Mouse (Mus musculus) stomach, embryonic 15.5 days (tissue): ENCODE measurements around the gene Pygo1. TPM values are rescaled to one million over a fixed set of nuclear protein-coding genes. Genes with fewer than 3 reads are reported as not detected.

Experiments
- ATAC-seq: fragments of 200-750 bp; cut with Nextera tagmentation; 2 replicates; pipeline ENCODE4 v1.8.0; 2017; ENCODE audit warnings: low read depth, moderate number of reproducible peaks, moderate TSS enrichment; ENCODE audit not compliant: insufficient read depth, low FRiP score
- H3K27ac ChIP-seq: fragments of 300-500 bp; sonication (generic); 2 replicates; pipeline ENCODE4 v1.5.1; 2015; ENCODE audit warnings: mild to moderate bottlenecking, inconsistent platforms
- H3K27me3 ChIP-seq: fragments of 300-500 bp; sonication (generic); replicated peaks from 2 replicates; pipeline ENCODE4 v1.6.1; 2015; ENCODE audit warnings: inconsistent platforms
- H3K36me3 ChIP-seq: fragments of 300-500 bp; sonication (generic); 2 replicates; pipeline ENCODE4 v1.6.1; 2015; ENCODE audit warnings: inconsistent platforms
- H3K4me1 ChIP-seq: fragments of 300-500 bp; sonication (generic); 2 replicates; pipeline ENCODE4 v1.6.1; 2015; ENCODE audit warnings: inconsistent platforms
- H3K4me2 ChIP-seq: fragments of 300-500 bp; sonication (generic); 2 replicates; pipeline ENCODE4 v1.6.1; 2015; ENCODE audit warnings: mild to moderate bottlenecking, inconsistent platforms
- H3K4me3 ChIP-seq: fragments of 300-500 bp; sonication (generic); replicated peaks from 2 replicates; pipeline ENCODE4 v1.5.1; 2015; ENCODE audit warnings: inconsistent platforms
- H3K9ac ChIP-seq: fragments of 300-500 bp; sonication (generic); 2 replicates; pipeline ENCODE4 v1.6.1; 2015; ENCODE audit warnings: inconsistent platforms
- H3K9me3 ChIP-seq: fragments of 300-500 bp; sonication (generic); 2 replicates; pipeline ENCODE4 v1.6.1; 2016; ENCODE audit warnings: inconsistent platforms
- WGBS: fragments of 180-500 bp; shearing (Covaris S2); methylation state at CpG from one replicate; pipeline ENCODE4 v1.1.7; 2015; 5-methylcytosine and 5-hydroxymethylcytosine counted together
- polyA plus RNA-seq: library from polyadenylated mRNA; unstranded; fragments of >200 nt; fragmentation: Nextera tagmentation; extraction: Ambion mirVana; gene quantifications from 2 replicates; pipeline ENCODE4 v1.2.1, GENCODE M21; 2015

Pygo1 gene
- polyA plus RNA-seq, 1 experiment from 2014 or later, result 3.5 TPM

DNA sequence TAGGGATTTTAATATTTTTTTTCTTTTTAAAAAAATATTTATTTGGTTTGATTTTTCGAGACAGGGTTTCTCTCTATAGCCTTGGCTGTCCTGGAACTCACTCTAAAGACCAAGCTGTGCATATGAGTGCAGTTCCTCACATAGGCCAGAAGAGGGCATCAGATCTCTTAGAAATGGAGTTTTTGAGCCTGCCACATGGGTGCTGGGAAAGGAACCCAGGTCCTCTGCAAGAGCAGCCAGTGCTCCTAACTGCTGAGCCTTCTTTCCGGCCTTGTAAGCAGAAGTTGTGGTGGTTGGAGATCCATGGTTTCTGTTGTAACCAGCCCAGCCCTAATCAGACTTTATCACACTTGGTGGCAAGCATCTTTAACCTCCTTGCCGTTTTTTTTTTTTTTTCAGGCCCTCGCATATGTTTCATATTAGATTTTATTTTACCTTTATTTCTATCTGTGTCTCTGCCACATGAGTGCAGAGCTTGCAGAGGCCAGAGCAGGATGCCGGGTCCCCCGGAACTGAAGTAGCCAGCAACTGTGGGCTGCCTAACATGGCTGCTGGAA is 30.6 kb upstream of the Pygo1 start:
- Histone ChIP-seq H3K4me3 (no peak overlapping the region), H3K36me3 (no peaks in the 10 kb centered on the region), H3K9ac (no peak overlapping the region), H3K27ac (no peak overlapping the region), H3K27me3 (no peaks in the 10 kb centered on the region), H3K4me1 (no peaks in the 10 kb centered on the region), H3K4me2 (no peak overlapping the region), H3K9me3 (no peaks in the 10 kb centered on the region)
- no peak for ATAC-seq
- 92% methylated on average over 6 of the region's 6 CpGs for WGBS

DNA sequence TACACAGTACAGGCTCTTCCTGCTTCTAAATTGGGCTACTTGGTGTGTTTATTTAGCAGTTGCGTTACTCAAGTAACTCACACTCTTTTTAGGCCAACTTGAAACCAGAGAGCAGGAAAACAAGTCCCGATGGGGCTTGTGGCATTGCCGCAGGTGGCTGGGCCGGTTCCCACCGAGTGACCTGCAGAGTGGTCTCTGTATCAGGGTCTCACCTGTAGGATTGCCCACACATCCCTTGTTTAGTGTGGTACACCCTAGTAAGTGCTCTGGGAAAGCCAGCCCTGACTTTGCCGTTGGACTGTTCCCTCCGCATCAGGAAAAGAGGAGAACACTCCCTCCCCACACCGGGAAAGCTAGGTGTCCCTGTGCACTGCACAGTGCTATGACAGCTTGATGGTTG is 23.4 kb upstream of the Pygo1 start:
- no peaks in the 10 kb centered on the region for H3K9me3 ChIP-seq
- ATAC-seq, result no peak
- no peak overlapping the region for H3K27ac ChIP-seq
- H3K27me3 ChIP-seq, result no peaks in the 10 kb centered on the region
- no peaks in the 10 kb centered on the region for H3K4me1 ChIP-seq
- no peaks in the 10 kb centered on the region for H3K36me3 ChIP-seq
- H3K4me3 ChIP-seq, result no peak overlapping the region
- 81% methylated on average over 8 of the region's 8 CpGs for WGBS
- H3K9ac ChIP-seq, result no peak overlapping the region
- no peak overlapping the region for H3K4me2 ChIP-seq

DNA sequence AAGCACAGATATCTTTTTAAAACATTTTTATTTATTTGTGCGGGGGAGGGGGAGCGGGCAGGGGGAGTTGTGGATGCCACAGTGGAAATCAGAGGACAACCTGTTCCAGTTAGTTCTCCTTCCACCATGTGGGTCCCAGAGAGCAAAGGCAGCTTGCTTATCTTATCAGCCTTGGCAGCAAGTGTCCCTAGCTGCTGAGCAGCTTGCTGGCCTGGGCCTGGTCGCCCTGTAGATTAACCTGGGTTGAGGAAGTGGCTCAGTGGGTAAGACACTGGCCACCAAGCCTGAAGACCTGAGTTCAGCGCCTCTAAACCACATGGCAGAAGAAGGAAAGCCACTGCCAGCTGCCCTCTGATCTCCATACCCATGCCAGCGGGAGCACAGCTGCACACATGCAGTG is 22.8 kb upstream of the Pygo1 start:
- Histone ChIP-seq H3K27me3 (no peaks in the 10 kb centered on the region), H3K4me3 (no peak overlapping the region), H3K36me3 (no peaks in the 10 kb centered on the region), H3K9me3 (no peaks in the 10 kb centered on the region), H3K9ac (no peak overlapping the region), H3K4me2 (no peak overlapping the region), H3K4me1 (no peaks in the 10 kb centered on the region), H3K27ac (no peak overlapping the region)
- WGBS, result 80% methylated on average over 5 of the region's 5 CpGs
- ATAC-seq, result no peak

DNA sequence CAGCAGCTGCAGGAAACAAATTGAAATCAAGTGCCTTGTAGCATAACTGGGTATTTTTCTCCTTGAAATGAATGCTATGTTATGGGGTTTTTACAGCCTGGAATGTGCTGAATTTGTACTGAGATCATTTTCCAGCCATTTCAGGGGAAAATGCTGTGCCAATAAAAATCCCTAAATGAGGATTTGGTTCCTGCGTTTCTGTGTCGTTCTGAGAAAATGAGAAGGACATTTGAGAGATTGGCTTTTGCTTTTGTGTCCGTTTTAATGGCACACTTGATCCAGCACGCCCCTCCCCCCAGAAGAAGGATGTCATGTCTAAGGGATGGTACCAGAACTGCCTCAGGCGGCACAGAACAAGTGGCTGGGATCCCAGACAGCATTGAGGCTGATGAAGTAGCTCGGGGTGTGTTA is 18.7 kb upstream of the Pygo1 start:
- Histone ChIP-seq H3K9ac (no peak overlapping the region), H3K4me3 (no peak overlapping the region), H3K27ac (no peak overlapping the region), H3K4me2 (no peak overlapping the region), H3K27me3 (no peaks in the 10 kb centered on the region), H3K9me3 (no peaks in the 10 kb centered on the region), H3K36me3 (no peaks in the 10 kb centered on the region), H3K4me1 (no peaks in the 10 kb centered on the region)
- ATAC-seq, result no peak
- WGBS, result 73% methylated on average over 6 of the region's 6 CpGs

DNA sequence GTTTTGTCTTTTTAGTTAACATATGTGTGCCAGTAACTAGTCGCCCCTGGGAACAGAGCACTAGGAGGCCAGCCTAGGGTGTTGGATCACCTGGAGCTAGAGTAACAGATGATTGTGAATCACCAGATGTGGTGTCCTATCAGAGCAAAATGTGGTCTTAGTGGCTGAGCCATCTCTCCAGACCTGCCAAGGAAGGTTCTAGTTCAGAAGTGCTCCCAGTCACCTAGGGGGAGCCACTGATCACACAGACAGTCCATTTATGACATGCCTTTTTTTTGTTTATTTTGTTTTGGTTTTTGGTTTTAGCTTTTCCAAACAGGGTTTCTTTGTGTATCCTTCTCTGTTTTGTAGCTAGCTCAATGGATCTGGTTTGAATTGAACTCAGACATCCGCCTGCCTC is 14.1 kb upstream of the Pygo1 start:
- Histone ChIP-seq H3K27me3 (no peaks in the 10 kb centered on the region), H3K4me3 (no peak overlapping the region), H3K4me1 (no peaks in the 10 kb centered on the region), H3K27ac (no peak overlapping the region), H3K9ac (no peak overlapping the region), H3K36me3 (no peaks in the 10 kb centered on the region), H3K9me3 (no peaks in the 10 kb centered on the region), H3K4me2 (no peak overlapping the region)
- 90% methylated on average over 2 of the region's 2 CpGs for WGBS
- ATAC-seq, result no peak

DNA sequence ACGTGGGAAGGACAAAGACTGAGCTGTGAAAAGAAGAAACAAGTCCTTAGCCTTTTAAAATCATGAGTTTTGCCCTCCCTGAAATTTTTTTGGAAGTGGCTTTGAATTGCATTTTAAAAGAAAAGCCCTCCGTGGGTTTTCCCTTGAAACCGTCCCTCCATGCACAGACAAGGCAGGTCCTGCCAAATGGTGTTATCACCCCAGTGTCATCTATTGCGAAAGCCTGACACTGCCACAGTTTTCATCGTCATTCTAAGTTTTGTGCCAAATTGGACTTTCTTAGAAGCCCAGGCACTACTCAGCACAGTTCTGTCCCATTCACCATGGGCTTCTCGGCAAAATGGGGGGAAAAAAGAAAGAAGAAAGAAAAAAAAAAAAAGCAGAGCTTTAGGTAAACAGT is 11.9 kb upstream of the Pygo1 start:
- 46% methylated on average over 6 of the region's 6 CpGs for WGBS

DNA sequence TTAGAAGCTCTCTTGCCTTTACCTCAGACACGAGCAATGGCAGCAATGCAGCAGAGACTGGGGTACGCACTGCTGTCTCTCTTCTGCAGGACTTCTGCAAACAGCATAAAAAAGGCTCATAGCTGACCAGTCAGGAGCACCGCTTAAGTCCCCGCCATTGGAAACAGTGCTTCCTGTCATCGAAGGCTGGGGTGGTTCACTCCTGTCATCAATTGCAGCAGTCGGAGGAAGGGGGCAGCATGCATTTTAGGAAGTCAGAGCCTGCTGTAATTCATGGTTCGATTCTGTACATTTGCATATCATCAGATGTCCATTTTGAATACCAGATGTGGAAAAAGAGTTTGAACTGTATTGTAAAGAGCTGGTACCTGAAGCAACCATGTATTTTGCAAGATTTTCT is 9.7 kb upstream of the Pygo1 start:
- Histone ChIP-seq H3K27ac (no peak overlapping the region), H3K27me3 (no peaks in the 10 kb centered on the region), H3K9me3 (no peaks in the 10 kb centered on the region), H3K4me1 (no peaks in the 10 kb centered on the region), H3K4me2 (no peak overlapping the region), H3K4me3 (no peak overlapping the region), H3K9ac (no peak overlapping the region), H3K36me3 (no peaks in the 10 kb centered on the region)
- ATAC-seq, result no peak
- WGBS, result 55% methylated on average over 7 of the region's 7 CpGs

More for the DNA sequence above, 11.9 kb upstream of the Pygo1 start:
- no peaks in the 10 kb centered on the region for H3K27me3 ChIP-seq
- no peak overlapping the region for H3K4me3 ChIP-seq
- H3K36me3 ChIP-seq, result no peaks in the 10 kb centered on the region
- H3K4me2 ChIP-seq, result peak overlapping the region; percentile 24; the same call in 1 of the 2 replicates
- no peak for ATAC-seq
- H3K9me3 ChIP-seq, result no peaks in the 10 kb centered on the region
- H3K4me1 ChIP-seq, result no peaks in the 10 kb centered on the region
- no peak overlapping the region for H3K27ac ChIP-seq
- no peak overlapping the region for H3K9ac ChIP-seq

DNA sequence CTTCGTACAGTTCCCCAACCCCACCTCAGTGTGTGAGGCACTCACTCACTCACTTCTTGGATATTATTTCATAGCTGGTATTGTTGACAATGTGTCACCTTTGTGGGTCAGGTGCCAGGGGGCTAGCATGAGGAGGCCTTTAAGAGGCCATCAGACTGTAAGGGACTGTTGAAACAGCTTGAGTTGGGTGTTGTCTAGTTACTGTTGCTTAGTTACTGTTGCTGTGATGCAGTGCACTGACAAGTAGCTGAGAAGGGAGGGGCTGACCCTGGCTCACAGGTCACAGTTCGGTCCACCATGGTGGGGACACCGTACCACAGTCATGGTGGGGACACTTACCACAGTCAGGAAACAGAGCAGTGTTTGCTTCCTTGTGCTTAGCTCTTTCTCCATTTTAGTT is 2.4 kb upstream of the Pygo1 start:
- Histone ChIP-seq H3K4me1 (0 out of 2 replicates have a peak, but pooled peaks cover 7% of the 10 kb centered on the region), H3K36me3 (no peaks in the 10 kb centered on the region), H3K9me3 (no peaks in the 10 kb centered on the region), H3K27ac (no peak overlapping the region), H3K4me2 (no peak overlapping the region), H3K4me3 (no peak overlapping the region), H3K27me3 (no peaks in the 10 kb centered on the region), H3K9ac (no peak overlapping the region)
- WGBS, result 78% methylated on average over 3 of the region's 3 CpGs
- ATAC-seq, result no peak

DNA sequence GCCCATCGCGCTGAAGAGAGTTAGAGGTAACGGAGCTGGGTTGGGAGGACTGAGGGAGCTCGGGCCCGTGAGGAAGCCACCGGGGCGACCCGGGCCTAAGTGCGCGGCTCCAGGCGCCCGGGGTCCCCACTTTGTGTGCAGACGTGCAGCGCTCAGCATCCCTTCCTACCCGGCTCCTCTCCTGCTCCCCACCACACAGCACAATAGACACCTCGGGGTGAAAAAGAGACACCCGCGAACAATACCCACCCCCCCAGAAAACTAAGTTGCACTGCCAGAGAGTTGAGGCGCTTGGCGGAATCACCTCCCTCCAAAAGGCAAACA is 452 bp downstream of the Pygo1 start:
- H3K9ac ChIP-seq, result peak overlapping the region; percentile 48; the same call in 1 of the 2 replicates
- WGBS, result 1% methylated on average over 20 of the region's 20 CpGs
- no peaks in the 10 kb centered on the region for H3K27me3 ChIP-seq
- H3K9me3 ChIP-seq, result no peaks in the 10 kb centered on the region
- H3K4me3 ChIP-seq, result peak overlapping the region; percentile 75
- ATAC-seq, result no peak
- H3K4me2 ChIP-seq, result peak overlapping the region; percentile 82
- H3K4me1 ChIP-seq, result 0 out of 2 replicates have a peak, but pooled peaks cover 7% of the 10 kb centered on the region
- peak overlapping the region; percentile 90 for H3K27ac ChIP-seq
- H3K36me3 ChIP-seq, result no peaks in the 10 kb centered on the region

DNA sequence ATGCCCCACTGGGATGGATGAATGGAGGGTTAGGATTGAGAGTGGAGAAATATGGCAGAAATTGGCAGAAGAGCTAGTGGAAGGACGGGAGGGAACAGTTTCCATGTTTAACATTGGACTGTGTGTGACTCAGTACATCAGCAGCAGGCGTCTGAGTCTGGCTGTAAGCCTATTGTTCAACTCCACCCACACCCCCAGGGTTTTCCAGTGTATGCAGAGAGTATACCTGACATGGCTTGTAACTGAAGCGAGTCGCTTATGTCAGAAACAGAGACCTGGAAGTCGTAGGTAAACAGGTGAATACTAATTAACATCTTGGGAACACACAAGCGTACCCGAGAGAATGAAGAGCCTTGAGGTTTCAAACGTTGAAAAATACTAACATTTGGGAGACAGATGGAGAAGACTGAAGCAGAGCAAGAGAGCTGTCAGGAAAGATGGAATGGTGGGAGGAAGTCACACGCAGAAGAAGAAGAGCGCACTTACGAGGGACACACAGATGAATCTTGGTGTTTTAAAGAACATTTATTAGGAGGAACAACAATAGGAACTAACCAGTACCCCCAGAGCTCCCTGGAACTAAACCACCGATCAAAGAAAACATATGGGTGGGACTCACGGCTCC is 5.8 kb downstream of the Pygo1 start:
- no peak overlapping the region for H3K4me2 ChIP-seq
- 0 out of 2 replicates have a peak, but pooled peaks cover 7% of the 10 kb centered on the region for H3K4me1 ChIP-seq
- no peak overlapping the region for H3K4me3 ChIP-seq
- H3K9ac ChIP-seq, result no peak overlapping the region
- no peak for ATAC-seq
- 0 out of 2 replicates have a peak, but pooled peaks cover 4% of the 10 kb centered on the region for H3K36me3 ChIP-seq
- H3K27ac ChIP-seq, result no peak overlapping the region
- no peaks in the 10 kb centered on the region for H3K27me3 ChIP-seq
- 78% methylated on average over 13 of the region's 13 CpGs for WGBS
- H3K9me3 ChIP-seq, result no peaks in the 10 kb centered on the region

DNA sequence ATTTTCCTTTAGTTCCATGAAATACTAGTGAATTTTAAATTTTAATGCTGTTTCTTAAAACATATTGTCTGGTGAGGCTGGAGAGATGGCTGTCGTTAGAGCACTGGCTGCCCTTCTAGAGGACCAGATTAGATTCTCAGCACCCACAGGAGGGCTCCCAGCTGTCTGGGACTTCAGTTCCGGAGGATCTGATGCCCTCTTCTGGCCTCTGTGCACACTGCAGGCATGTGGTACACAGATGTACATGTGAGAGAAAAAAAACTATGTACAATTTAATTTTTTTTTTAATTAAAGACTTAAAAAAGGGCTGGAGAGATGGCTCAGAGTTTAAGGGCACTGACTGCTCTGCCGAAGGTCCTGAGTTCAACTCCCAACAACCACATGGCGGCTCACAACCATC is 9.9 kb downstream of the Pygo1 start:
- ATAC-seq, result no peak
- Histone ChIP-seq H3K27me3 (no peaks in the 10 kb centered on the region), H3K4me3 (no peak overlapping the region), H3K36me3 (0 out of 2 replicates have a peak, but pooled peaks cover 4% of the 10 kb centered on the region), H3K4me1 (no peaks in the 10 kb centered on the region), H3K9ac (no peak overlapping the region), H3K9me3 (no peaks in the 10 kb centered on the region), H3K27ac (no peak overlapping the region), H3K4me2 (no peak overlapping the region)
- WGBS, result 90% methylated on average over 4 of the region's 4 CpGs

DNA sequence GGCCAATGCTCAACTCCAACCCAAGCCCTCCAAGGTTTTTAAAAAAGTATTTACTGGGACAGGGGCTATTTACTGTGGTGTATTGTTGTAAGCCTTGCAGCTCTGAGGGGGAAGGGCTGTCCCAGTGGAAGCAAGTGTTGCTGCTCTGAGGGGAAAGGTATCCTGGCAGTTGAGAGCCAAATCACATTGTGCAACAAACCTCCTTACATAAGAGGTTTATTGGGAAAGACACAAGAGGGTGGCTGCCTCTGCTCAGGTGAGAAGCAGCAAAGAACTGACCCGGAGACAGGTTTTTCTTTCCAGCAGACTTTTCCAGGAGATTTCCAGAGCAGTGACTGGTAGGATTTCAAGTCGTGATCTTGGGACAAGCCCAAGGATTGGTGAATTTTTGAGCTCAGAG is 10.9 kb downstream of the Pygo1 start:
- H3K27ac ChIP-seq, result no peak overlapping the region
- H3K27me3 ChIP-seq, result no peaks in the 10 kb centered on the region
- H3K9ac ChIP-seq, result no peak overlapping the region
- H3K4me3 ChIP-seq, result no peak overlapping the region
- H3K4me2 ChIP-seq, result no peak overlapping the region
- H3K4me1 ChIP-seq, result no peaks in the 10 kb centered on the region
- H3K36me3 ChIP-seq, result 0 out of 2 replicates have a peak, but pooled peaks cover 4% of the 10 kb centered on the region
- H3K9me3 ChIP-seq, result no peaks in the 10 kb centered on the region
- no peak for ATAC-seq
- WGBS, result 75% methylated on average over 2 of the region's 2 CpGs

DNA sequence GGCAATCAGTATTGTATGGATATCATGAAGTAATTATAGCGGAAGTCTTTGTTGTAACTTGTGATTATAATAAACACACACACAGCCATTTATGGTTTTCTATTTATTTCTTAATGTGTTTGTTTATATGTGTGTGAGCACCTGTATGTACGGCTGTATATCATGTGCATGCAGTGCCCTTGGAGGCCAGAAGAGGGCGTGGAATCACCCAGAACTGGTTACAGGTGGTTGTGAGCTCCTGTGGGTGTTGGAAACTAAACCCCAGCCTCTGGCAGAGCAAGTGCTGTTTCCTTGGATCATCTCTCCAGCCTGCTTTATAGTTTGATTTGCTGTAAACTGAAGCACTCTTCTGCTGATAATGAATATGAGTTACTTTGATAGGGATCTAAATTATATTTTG is 18.0 kb downstream of the Pygo1 start:
- Histone ChIP-seq H3K36me3 (peaks cover 20% of the 10 kb centered on the region), H3K4me3 (no peak overlapping the region), H3K9ac (no peak overlapping the region), H3K27me3 (no peaks in the 10 kb centered on the region), H3K27ac (no peak overlapping the region), H3K4me2 (no peak overlapping the region), H3K9me3 (no peaks in the 10 kb centered on the region), H3K4me1 (no peaks in the 10 kb centered on the region)
- no peak for ATAC-seq
- 59% methylated on average over 3 of the region's 3 CpGs for WGBS
